Mouse (Mus musculus) olfactory bulb, adult 2 months (tissue): ENCODE data around the gene Rcn2.

Experiments used
- CTCF ChIP-seq: fragments of 200-500 bp; IDR thresholded peaks from 2 replicates; pipeline ENCODE4 v1.5.1; 2012; ENCODE audit warnings: low read depth, mild to moderate bottlenecking, low read length, moderate library complexity; ENCODE audit not compliant: insufficient read depth
- POLR2A ChIP-seq: fragments of 200-500 bp; IDR thresholded peaks from 2 replicates; pipeline ENCODE4 v1.6.1; 2012; ENCODE audit warnings: mild to moderate bottlenecking, low read depth, low read length, moderate library complexity; ENCODE audit not compliant: insufficient read depth

DNA sequence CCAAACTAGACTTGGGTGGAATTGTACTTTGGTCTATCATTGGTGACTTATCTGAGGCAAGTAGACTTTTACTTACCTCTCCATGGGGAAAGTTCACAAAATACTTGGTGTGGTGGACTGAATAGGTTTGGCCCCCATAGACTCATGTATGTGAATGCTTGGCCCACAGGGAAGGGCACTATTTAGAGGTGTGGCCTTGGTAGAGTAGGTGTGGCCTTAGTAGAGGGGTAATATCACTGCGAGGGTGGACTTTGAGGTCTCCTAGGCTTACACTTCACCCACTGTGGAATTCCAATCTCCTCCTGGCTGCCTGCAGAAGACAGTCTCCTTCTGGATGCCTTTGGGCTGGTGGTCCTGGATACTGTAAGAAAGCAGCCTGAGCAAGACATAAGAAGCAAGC lies 27.0 kb downstream of the Rcn2 start:
- TF ChIP-seq POLR2A: no peak
- TF ChIP-seq CTCF: no peak
